Mouse (Mus musculus) erythroblast, adult 5-6 weeks (primary cell): ENCODE data around the gene Ptpra. TPM values are rescaled to one million over a fixed set of nuclear protein-coding genes. Genes with fewer than 3 reads are reported as not detected.
"Not testable (repeated sequence)": the region's sequence is repeated elsewhere in the genome, so short reads cannot be mapped to it uniquely, and the experiment has no call there.

Experiments
- ATAC-seq: replicated peaks from 2 replicates; pipeline ENCODE4 v1.8.0; 2016; ENCODE audit warnings: moderate number of reproducible peaks, mild to moderate bottlenecking, moderate TSS enrichment, inconsistent platforms; ENCODE audit not compliant: poor library complexity, low FRiP score, severe bottlenecking
- total RNA-seq, 2 experiments: library from RNA; stranded (forward) in 1 of 2; stranded (reverse) in 1 of 2; fragments of 150-400 nt in 1 of 2; fragments of 200-764, 138-1000 nt in 1 of 2; gene quantifications; 2 replicates each; pipeline versions ENCODE4 v1.2.3 to v1.2.4; 2015 to 2017; ENCODE audit warnings: low replicate concordance in 2 of 2

The Ptpra gene
- total RNA-seq, 2 experiments from 2014 or later: 39.8 to 42.1 TPM

- no peak for ATAC-seq
These were observed 88.9 kb downstream of the Ptpra start for GRCm38 (mm10) chr2:130538876-130539546.

- ATAC-seq: no peak
These were observed 90.2 kb downstream of the Ptpra start for GRCm38 (mm10) chr2:130540266-130540665.

- ATAC-seq: no peak
These were observed 96.9 kb downstream of the Ptpra start for GRCm38 (mm10) chr2:130546957-130547356.

- ATAC-seq: no peak
These were observed 104.8 kb downstream of the Ptpra start for GRCm38 (mm10) chr2:130554841-130555240.

GRCm38 (mm10) chr2:130556292-130556691, 106.2 kb downstream of the Ptpra start:
- no peak for ATAC-seq

- no peak for ATAC-seq
These were observed 107.4 kb downstream of the Ptpra start for GRCm38 (mm10) chr2:130557462-130557861.

- ATAC-seq: no peak
These were observed 107.9 kb downstream of the Ptpra start for GRCm38 (mm10) chr2:130558015-130558414.

- ATAC-seq: peak; percentile 96
These were observed 113.4 kb downstream of the Ptpra start, which contains the start of gene Mrps26 for GRCm38 (mm10) chr2:130563212-130564055. Gene Mrps26, plus strand, starts transcription at chr2:130563742.

GRCm38 (mm10) chr2:130564063-130564462, 114.0 kb downstream of the Ptpra start:
- no peak for ATAC-seq

- no peak for ATAC-seq
These were observed 114.9 kb downstream of the Ptpra start for GRCm38 (mm10) chr2:130564983-130565382.

GRCm38 (mm10) chr2:130568921-130569320, 118.8 kb downstream of the Ptpra start:
- ATAC-seq: no peak

GRCm38 (mm10) chr2:130569926-130570325, 119.8 kb downstream of the Ptpra start:
- ATAC-seq: no peak

- ATAC-seq: no peak
These were observed 124.9 kb downstream of the Ptpra start for GRCm38 (mm10) chr2:130574960-130575359.

GRCm38 (mm10) chr2:130575873-130576272, 125.8 kb downstream of the Ptpra start, which contains the start of gene Oxt:
Gene Oxt, plus strand, starts transcription at chr2:130576173.
- no peak for ATAC-seq

GRCm38 (mm10) chr2:130576564-130576963, 126.5 kb downstream of the Ptpra start:
- not testable (repeated sequence) for ATAC-seq

- no peak for ATAC-seq
These were observed 126.9 kb downstream of the Ptpra start for GRCm38 (mm10) chr2:130577021-130577420.

- no peak for ATAC-seq
These were observed 127.6 kb downstream of the Ptpra start for GRCm38 (mm10) chr2:130577632-130578031.

GRCm38 (mm10) chr2:130578148-130578547, 128.1 kb downstream of the Ptpra start:
- ATAC-seq: peak; percentile 44; the same call in 1 of the 2 replicates

- ATAC-seq: no peak
These were observed 129.7 kb downstream of the Ptpra start for GRCm38 (mm10) chr2:130579791-130580190.

- no peak for ATAC-seq
These were observed 131.1 kb downstream of the Ptpra start for GRCm38 (mm10) chr2:130581201-130581600.

- ATAC-seq: no peak
These were observed 132.5 kb downstream of the Ptpra start, which contains the start of gene Avp for GRCm38 (mm10) chr2:130582552-130582951. Gene Avp, minus strand, starts transcription at chr2:130582554.
